Mouse (Mus musculus): ENCODE results near the gene Sort1. TPM values are rescaled to one million over a fixed set of nuclear protein-coding genes. Genes with fewer than 3 reads are reported as not detected.

Sort1 gene
- polyA plus RNA-seq, 1 experiment: 19.2 TPM

GRCm38 (mm10) chr3:108282401-108283240, 1.3 kb upstream of the Sort1 start:
- H3K4me3 ChIP-seq (ENCODE audit: insufficient read depth, low read length): no peak overlapping the region

GRCm38 (mm10) chr3:108283241-108283561, 681 bp upstream of the Sort1 start:
- peak overlapping the region; percentile 53 for H3K4me3 ChIP-seq (ENCODE audit: insufficient read depth, low read length)
- no peaks in the 10 kb centered on the region; the same call in none of the 2 replicates for H3K4me1 ChIP-seq (ENCODE audit: control insufficient read depth, insufficient read depth, low read length)
- no peak overlapping the region for H3K27ac ChIP-seq (ENCODE audit: insufficient read depth, low read length)
- TF ChIP-seq CTCF (IDR thresholded peaks at IDR 0.05; ENCODE audit: borderline replicate concordance, insufficient read depth, low read length) (no peak), POLR2A (IDR thresholded peaks at IDR 0.05; ENCODE audit: low read depth, low read length) (no peak)

More at GRCm38 (mm10) chr3:108282401-108283240, 1.3 kb upstream of the Sort1 start:
- Histone ChIP-seq H3K27ac (ENCODE audit: insufficient read depth, low read length) (no peak overlapping the region; the same call in 1 of the 2 replicates), H3K4me1 (ENCODE audit: control insufficient read depth, insufficient read depth, low read length) (no peaks in the 10 kb centered on the region; the same call in none of the 2 replicates)
- no peak; the same call in 1 of the 2 replicates for TF ChIP-seq POLR2A (IDR thresholded peaks at IDR 0.05; ENCODE audit: low read depth, low read length)
- TF ChIP-seq CTCF (IDR thresholded peaks at IDR 0.05; ENCODE audit: borderline replicate concordance, insufficient read depth, low read length): no peak

GRCm38 (mm10) chr3:108285078-108285711, 1.3 kb downstream of the Sort1 start:
- no peak overlapping the region; the same call in 1 of the 2 replicates for H3K4me3 ChIP-seq (ENCODE audit: insufficient read depth, low read length)
- TF ChIP-seq CTCF (IDR thresholded peaks at IDR 0.05; ENCODE audit: borderline replicate concordance, insufficient read depth, low read length) (no peak), POLR2A (IDR thresholded peaks at IDR 0.05; ENCODE audit: low read depth, low read length) (no peak)
- no peaks in the 10 kb centered on the region; the same call in none of the 2 replicates for H3K4me1 ChIP-seq (ENCODE audit: control insufficient read depth, insufficient read depth, low read length)
- H3K27ac ChIP-seq (ENCODE audit: insufficient read depth, low read length): no peak overlapping the region

GRCm38 (mm10) chr3:108286671-108287439, 3.0 kb downstream of the Sort1 start:
- Histone ChIP-seq H3K4me3 (ENCODE audit: insufficient read depth, low read length) (no peak overlapping the region), H3K4me1 (ENCODE audit: control insufficient read depth, insufficient read depth, low read length) (no peaks in the 10 kb centered on the region; the same call in none of the 2 replicates), H3K27ac (ENCODE audit: insufficient read depth, low read length) (no peak overlapping the region)
- TF ChIP-seq POLR2A (IDR thresholded peaks at IDR 0.05; ENCODE audit: low read depth, low read length): no peak
- no peak for TF ChIP-seq CTCF (IDR thresholded peaks at IDR 0.05; ENCODE audit: borderline replicate concordance, insufficient read depth, low read length)

GRCm38 (mm10) chr3:108287811-108288805, 4.2 kb downstream of the Sort1 start:
- no peak overlapping the region for H3K27ac ChIP-seq (ENCODE audit: insufficient read depth, low read length)
- TF ChIP-seq POLR2A (IDR thresholded peaks at IDR 0.05; ENCODE audit: low read depth, low read length) (no peak), CTCF (IDR thresholded peaks at IDR 0.05; ENCODE audit: borderline replicate concordance, insufficient read depth, low read length) (no peak)
- H3K4me1 ChIP-seq (ENCODE audit: control insufficient read depth, insufficient read depth, low read length): no peaks in the 10 kb centered on the region; the same call in 1 of the 2 replicates
- no peak overlapping the region for H3K4me3 ChIP-seq (ENCODE audit: insufficient read depth, low read length)

GRCm38 (mm10) chr3:108289311-108290130, 5.6 kb downstream of the Sort1 start:
- TF ChIP-seq CTCF (IDR thresholded peaks at IDR 0.05; ENCODE audit: borderline replicate concordance, insufficient read depth, low read length) (no peak), POLR2A (IDR thresholded peaks at IDR 0.05; ENCODE audit: low read depth, low read length) (no peak)
- peaks cover 5% of the 10 kb centered on the region for H3K4me1 ChIP-seq (ENCODE audit: control insufficient read depth, insufficient read depth, low read length)
- no peak overlapping the region for H3K27ac ChIP-seq (ENCODE audit: insufficient read depth, low read length)
- H3K4me3 ChIP-seq (ENCODE audit: insufficient read depth, low read length): no peak overlapping the region

- H3K4me3 ChIP-seq (ENCODE audit: insufficient read depth, low read length): no peak overlapping the region
- no peak overlapping the region for H3K27ac ChIP-seq (ENCODE audit: insufficient read depth, low read length)
- H3K4me1 ChIP-seq (ENCODE audit: control insufficient read depth, insufficient read depth, low read length): peaks cover 11% of the 10 kb centered on the region
- no peak for TF ChIP-seq CTCF (IDR thresholded peaks at IDR 0.05; ENCODE audit: borderline replicate concordance, insufficient read depth, low read length)
- no peak for TF ChIP-seq POLR2A (IDR thresholded peaks at IDR 0.05; ENCODE audit: low read depth, low read length)
These were observed 7.3 kb downstream of the Sort1 start for GRCm38 (mm10) chr3:108291036-108291799.

Data from embryonic fibroblast, embryonic 13.5 days (primary cell).